ENCODE assay signal across 10 mouse cellular contexts in the genomic region with DNA sequence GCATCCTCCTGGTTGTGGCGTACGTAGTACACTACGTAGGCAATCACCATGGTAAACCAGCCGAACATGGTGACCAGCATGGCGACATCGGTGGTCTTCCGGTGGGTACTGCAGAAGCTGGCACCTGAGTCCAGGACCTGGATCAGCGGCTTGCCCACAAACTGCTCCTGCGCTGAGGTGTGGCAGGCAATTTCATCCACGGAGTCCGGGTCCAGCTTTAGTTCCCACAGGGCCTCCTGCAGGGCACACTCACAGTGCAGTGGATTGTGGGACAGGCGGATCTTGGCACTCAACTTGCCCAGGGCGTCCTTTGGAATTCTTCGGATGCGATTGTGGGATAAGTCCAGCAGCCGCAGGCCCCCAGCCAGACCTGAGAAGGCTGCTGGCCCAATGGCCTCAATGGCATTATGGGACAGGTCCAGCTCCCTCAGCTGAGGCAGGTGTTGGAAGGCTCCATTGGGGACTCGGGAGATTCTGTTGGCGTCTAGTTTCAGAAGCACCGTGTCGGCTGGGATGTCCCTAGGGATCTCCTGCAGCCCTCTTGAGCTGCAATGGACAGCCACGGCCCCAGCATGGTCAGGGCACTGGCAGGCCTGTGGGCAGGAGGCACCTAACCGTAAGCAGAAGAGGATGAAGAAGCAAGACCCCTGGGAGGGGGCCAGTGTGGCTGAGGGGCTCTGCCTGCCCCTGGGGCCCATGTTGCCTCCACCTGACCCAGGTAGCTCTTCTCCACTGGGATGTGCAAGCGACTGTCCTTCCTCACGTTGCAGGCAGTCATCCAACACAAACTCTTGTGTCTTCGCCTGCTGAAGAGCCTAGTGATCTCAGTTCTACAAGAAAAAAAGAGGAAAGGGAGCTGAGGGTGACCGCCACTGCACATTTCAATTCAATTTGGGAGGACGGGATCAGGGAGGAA. TPM values are rescaled to one million over a fixed set of nuclear protein-coding genes. Genes with fewer than 3 reads are reported as not detected.
A peak's percentile ranks its signal among the peaks of the same experiment; 100 is the strongest.
DNase-seq lines count a peak whose midpoint lies in the region; ATAC-seq and TF ChIP-seq lines count a peak whose summit lies in the region.
"Had no signal": no experiment of that assay in that cellular context is flagged by ENCODE, and none has a peak within 500 bp of the region (broad histone marks: within the 10 kb centered on the region; RNA-seq: fewer than 3 reads in every experiment).

No protein-coding gene starts in this region.

- no peaks in the 10 kb centered on the region for H3K36me3 ChIP-seq in liver, embryonic 11.5 days (ENCODE audit: control insufficient read depth, insufficient read depth, low read length)
- H3K36me3 ChIP-seq in stomach, postnatal 0 days (ENCODE audit: control insufficient read depth, insufficient read depth, low read length): no peaks in the 10 kb centered on the region

- ATAC-seq in liver, embryonic 11.5 days (replicated peaks; ENCODE audit: low FRiP score): no peak
- no peak for ATAC-seq in stomach, postnatal 0 days (ENCODE audit: low FRiP score, low TSS enrichment)
- ATAC-seq in frontal cortex, adult (ENCODE audit: low TSS enrichment): no peak

- H3K27me3 ChIP-seq in liver, embryonic 11.5 days (replicated peaks; ENCODE audit: control insufficient read depth, insufficient read depth, low read length): peaks cover 10% of the 10 kb centered on the region
- no peaks in the 10 kb centered on the region for H3K27me3 ChIP-seq in stomach, postnatal 0 days (ENCODE audit: control insufficient read depth, insufficient read depth, low read length)

- H3K9ac ChIP-seq in liver, embryonic 11.5 days (ENCODE audit: low read depth, low read length): no peak overlapping the region
- H3K9ac ChIP-seq in stomach, postnatal 0 days (ENCODE audit: low read length): 0 out of 2 replicates have a peak overlapping the region, but pooled peaks have one; percentile 61

- H3K9me3 ChIP-seq in liver, embryonic 11.5 days (ENCODE audit: control insufficient read depth, low read length): no peaks in the 10 kb centered on the region
- H3K9me3 ChIP-seq in stomach, postnatal 0 days (ENCODE audit: control insufficient read depth, low read length): no peaks in the 10 kb centered on the region

- WGBS in liver, embryonic 11.5 days: 84% methylated on average over 27 of the region's 27 CpGs
- WGBS in stomach, postnatal 0 days: 88% methylated on average over 27 of the region's 27 CpGs

- TF ChIP-seq EP300 in stomach, postnatal 0 days (optimal IDR thresholded peaks at IDR 0.05): no peak

- peak; percentile 90 for DNase-seq in heart, adult 11 months
- DNase-seq in heart, adult 18-20 months: no peak
- peak; percentile 12 for DNase-seq in right cerebral cortex, postnatal 4 days
- no peak for DNase-seq in right cerebral cortex, adult 18-20 months
- DNase-seq in liver, embryonic 11.5 days (ENCODE audit: low spot score): no peak
- DNase-seq in stomach, postnatal 0 days (ENCODE audit: low spot score): no peak
- no peak for DNase-seq in thymus, postnatal 36 days

- no peak for TF ChIP-seq CTCF in stomach, postnatal 0 days (IDR thresholded peaks at IDR 0.05; ENCODE audit: low read depth)

- 0 out of 2 replicates have a peak overlapping the region, but pooled peaks have one; percentile 62 for H3K4me3 ChIP-seq in liver, embryonic 11.5 days (ENCODE audit: low read depth, low read length)
- H3K4me3 ChIP-seq in stomach, postnatal 0 days (ENCODE audit: low read depth, low read length): no peak overlapping the region; the same call in 1 of the 2 replicates

- H3K27ac ChIP-seq in liver, embryonic 11.5 days (ENCODE audit: low read depth, low read length): no peak overlapping the region
- no peak overlapping the region for H3K27ac ChIP-seq in stomach, postnatal 0 days (replicated peaks)

- H3K4me2 ChIP-seq in liver, embryonic 11.5 days: peak overlapping the region; percentile 81
- peak overlapping the region; percentile 81 for H3K4me2 ChIP-seq in stomach, postnatal 0 days (replicated peaks; ENCODE audit: low read depth)

- 0 out of 2 replicates have a peak, but pooled peaks cover 2% of the 10 kb centered on the region for H3K4me1 ChIP-seq in liver, embryonic 11.5 days (replicated peaks; ENCODE audit: control insufficient read depth, insufficient read depth, low read length)
- H3K4me1 ChIP-seq in stomach, postnatal 0 days (replicated peaks; ENCODE audit: control insufficient read depth, insufficient read depth): no peaks in the 10 kb centered on the region; the same call in 1 of the 2 replicates

RNA-seq across cellular contexts. Expression of a gene that starts 1.2 kb away (rescaled TPM):
- total RNA-seq in heart, adult 18-20 months (2021): under 1 TPM; 0.49 to 0.69 TPM
- 8.2 and 10.0 TPM in 2 replicates for polyA plus RNA-seq in liver, embryonic 11.5 days (2014; fragmentation: Nextera tagmentation; extraction: Ambion mirVana)
- 3.3 and 3.6 TPM in 2 replicates for polyA plus RNA-seq in stomach, postnatal 0 days (2015; fragmentation: Nextera tagmentation; extraction: Ambion mirVana)
- total RNA-seq: CH12.LX had no signal

RNA-seq across cellular contexts. Expression of a gene that starts 39.4 kb away (rescaled TPM):
- not detected for total RNA-seq in heart, adult 18-20 months (2021)
- polyA plus RNA-seq in liver, embryonic 11.5 days (2014; fragmentation: Nextera tagmentation; extraction: Ambion mirVana): not detected in 2 replicates
- polyA plus RNA-seq in stomach, postnatal 0 days (2015; fragmentation: Nextera tagmentation; extraction: Ambion mirVana): not detected in 2 replicates
- total RNA-seq: CH12.LX; left cerebral cortex, postnatal 25 days had no signal

RNA-seq across cellular contexts. Expression of a gene that starts 48.5 kb away (rescaled TPM):
- total RNA-seq in heart, adult 18-20 months (2021): not detected
- polyA plus RNA-seq in liver, embryonic 11.5 days (2014; fragmentation: Nextera tagmentation; extraction: Ambion mirVana): not detected in 2 replicates
- polyA plus RNA-seq in stomach, postnatal 0 days (2015; fragmentation: Nextera tagmentation; extraction: Ambion mirVana): not detected in 2 replicates
- total RNA-seq: CH12.LX; left cerebral cortex, postnatal 25 days had no signal

RNA-seq across cellular contexts. Expression of a gene that starts 54.6 kb away (rescaled TPM):
- total RNA-seq in heart, adult 18-20 months (2021): not detected
- polyA plus RNA-seq in liver, embryonic 11.5 days (2014; fragmentation: Nextera tagmentation; extraction: Ambion mirVana): not detected in 2 replicates
- not detected in 2 replicates for polyA plus RNA-seq in stomach, postnatal 0 days (2015; fragmentation: Nextera tagmentation; extraction: Ambion mirVana)
- total RNA-seq: CH12.LX; left cerebral cortex, postnatal 25 days had no signal

Comparison
In these comparisons a context has a peak if more than half of its experiments do, and no peak if none do; other contexts are left out.
1. DNase-seq: peak in heart, adult 11 months (single experiment) and right cerebral cortex, postnatal 4 days (single experiment); none in heart, adult 18-20 months (0 of 2), right cerebral cortex, adult 18-20 months (single experiment), liver, embryonic 11.5 days (single experiment), stomach, postnatal 0 days (single experiment) and thymus, postnatal 36 days (0 of 2).